Mouse (Mus musculus): ENCODE results near the gene Serping1.

DNA sequence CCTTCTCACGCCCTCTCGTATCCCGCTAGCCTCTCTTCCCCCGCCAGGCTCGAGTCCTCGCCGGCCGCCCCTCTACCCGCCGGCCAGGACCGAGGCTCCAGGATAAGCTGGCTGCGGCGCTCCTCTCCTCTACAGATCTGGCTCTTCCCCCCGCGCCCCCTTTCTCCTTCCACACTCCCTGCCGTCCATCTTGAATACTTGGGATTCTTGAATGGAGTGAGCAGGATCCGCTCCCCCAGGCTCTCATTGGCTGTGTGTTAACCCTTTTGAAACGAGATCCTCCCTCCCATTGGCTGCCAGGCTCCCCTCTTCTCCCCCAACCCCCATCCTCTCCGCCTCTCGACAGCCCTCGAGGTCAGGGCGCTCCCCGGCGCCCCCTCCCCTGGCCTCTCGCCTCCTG is 31.7 kb downstream of the Serping1 start, which contains the start of gene Gm19426:
- no peak for TF ChIP-seq POLR2A (IDR thresholded peaks at IDR 0.05; ENCODE audit: low read depth, low read length)
- TF ChIP-seq CTCF (IDR thresholded peaks at IDR 0.05; ENCODE audit: extremely low read depth, insufficient read depth, insufficient read length, insufficient replicate concordance): no peak
